Mouse (Mus musculus) lung, postnatal 25 days (tissue): ENCODE results near the gene Kansl1l.

Source experiments
- DNase-seq: peaks from one replicate; pipeline ENCODE4 v3.0.0; 2022; ENCODE audit warnings: low spot score

The Kansl1l gene

GRCm38 (mm10) chr1:66817453-66817839, at the start of gene Kansl1l:
Gene Kansl1l (minus strand): TSS chr1:66817562.
- peak; percentile 95 for DNase-seq

- no peak for DNase-seq
Measured at GRCm38 (mm10) chr1:66865633-66866032, 48.3 kb upstream of the Kansl1l start.

- DNase-seq, result peak; percentile 18
Measured at GRCm38 (mm10) chr1:66863741-66864495, 46.6 kb upstream of the Kansl1l start.

GRCm38 (mm10) chr1:66862712-66863511, 45.5 kb upstream of the Kansl1l start, which contains the start of gene Acadl:
Gene Acadl (minus strand): TSS chr1:66863277.
- peak; percentile 92 for DNase-seq

- DNase-seq, result no peak
Measured at GRCm38 (mm10) chr1:66861764-66862672, 44.7 kb upstream of the Kansl1l start.

- DNase-seq, result peak; percentile 12
Measured at GRCm38 (mm10) chr1:66847506-66847905, 30.1 kb upstream of the Kansl1l start.

- DNase-seq, result peak; percentile 70
Measured at GRCm38 (mm10) chr1:66845690-66846318, 28.4 kb upstream of the Kansl1l start.

- no peak for DNase-seq
Measured at GRCm38 (mm10) chr1:66841938-66842337, 24.6 kb upstream of the Kansl1l start.

GRCm38 (mm10) chr1:66841510-66841909, 24.1 kb upstream of the Kansl1l start:
- no peak for DNase-seq

- peak; percentile 62 for DNase-seq
Measured at GRCm38 (mm10) chr1:66839755-66840438, 22.5 kb upstream of the Kansl1l start.

- DNase-seq, result no peak
Measured at GRCm38 (mm10) chr1:66839135-66839534, 21.8 kb upstream of the Kansl1l start.

GRCm38 (mm10) chr1:66838184-66839042, 21.1 kb upstream of the Kansl1l start:
- peak; percentile 83 for DNase-seq

GRCm38 (mm10) chr1:66837207-66837606, 19.8 kb upstream of the Kansl1l start:
- DNase-seq, result no peak

GRCm38 (mm10) chr1:66832636-66833165, 15.3 kb upstream of the Kansl1l start:
- no peak for DNase-seq

- no peak for DNase-seq
Measured at GRCm38 (mm10) chr1:66831824-66832600, 14.7 kb upstream of the Kansl1l start.

- DNase-seq, result no peak
Measured at GRCm38 (mm10) chr1:66829400-66830080, 12.2 kb upstream of the Kansl1l start.

- DNase-seq, result no peak
Measured at GRCm38 (mm10) chr1:66821966-66822365, 4.6 kb upstream of the Kansl1l start.

- DNase-seq, result peak; percentile 46
Measured at GRCm38 (mm10) chr1:66820241-66820640, 2.9 kb upstream of the Kansl1l start.
